Mouse (Mus musculus): ENCODE data around the gene Prkg2.

Gene Prkg2

DNA sequence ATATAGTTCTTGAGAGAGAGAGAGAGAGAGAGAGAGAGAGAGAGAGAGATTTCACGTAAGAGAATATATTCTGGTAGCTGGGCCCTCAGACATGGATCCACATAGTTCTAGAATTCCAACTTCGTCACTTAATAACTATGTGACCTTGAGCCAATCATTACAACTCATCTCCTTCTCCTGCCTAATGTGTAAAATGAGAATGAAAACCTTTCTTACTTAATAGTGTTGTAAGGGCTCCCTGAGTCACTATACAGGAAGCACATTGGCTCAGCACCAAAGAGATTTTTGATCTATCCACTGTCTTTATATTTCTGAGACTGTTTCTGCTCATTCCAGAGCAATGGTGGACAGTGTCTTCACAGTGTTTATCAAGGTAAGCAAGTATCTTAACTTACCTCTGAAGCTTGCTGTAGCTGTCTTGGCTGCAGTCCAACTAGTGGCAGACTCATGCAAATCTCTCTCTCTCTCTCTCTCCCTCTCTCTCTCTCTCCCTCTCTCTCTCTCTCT is 146.6 kb downstream of the Prkg2 start:
- DNase-seq = no peak

DNA sequence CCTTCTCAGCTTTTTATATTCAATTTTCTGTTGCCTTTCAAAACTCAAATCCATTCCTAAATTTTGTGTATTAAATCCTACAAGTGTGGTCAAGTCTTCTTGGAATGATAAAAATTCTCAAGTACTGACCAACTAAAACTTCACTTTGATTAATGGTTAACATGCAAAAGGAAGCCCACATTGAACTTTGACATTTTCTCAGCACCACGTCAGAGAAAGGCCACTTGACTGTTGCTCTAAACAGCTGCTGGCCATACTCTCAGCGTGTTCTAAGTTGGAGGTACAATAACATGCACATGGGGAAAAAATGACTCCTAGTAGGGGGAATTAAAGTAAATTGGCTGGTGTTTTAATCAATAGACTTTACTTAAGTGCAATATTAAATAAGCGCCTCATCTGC is 155.1 kb downstream of the Prkg2 start:
- DNase-seq = no peak
